Mouse (Mus musculus): Measurements from ENCODE around the gene Clec16a. TPM values are rescaled to one million over a fixed set of nuclear protein-coding genes. Genes with fewer than 3 reads are reported as not detected.

The Clec16a gene
- polyA plus RNA-seq (2015; fragmentation: Nextera tagmentation; extraction: Ambion mirVana): 9.5 and 11.3 TPM in 2 replicates

DNA sequence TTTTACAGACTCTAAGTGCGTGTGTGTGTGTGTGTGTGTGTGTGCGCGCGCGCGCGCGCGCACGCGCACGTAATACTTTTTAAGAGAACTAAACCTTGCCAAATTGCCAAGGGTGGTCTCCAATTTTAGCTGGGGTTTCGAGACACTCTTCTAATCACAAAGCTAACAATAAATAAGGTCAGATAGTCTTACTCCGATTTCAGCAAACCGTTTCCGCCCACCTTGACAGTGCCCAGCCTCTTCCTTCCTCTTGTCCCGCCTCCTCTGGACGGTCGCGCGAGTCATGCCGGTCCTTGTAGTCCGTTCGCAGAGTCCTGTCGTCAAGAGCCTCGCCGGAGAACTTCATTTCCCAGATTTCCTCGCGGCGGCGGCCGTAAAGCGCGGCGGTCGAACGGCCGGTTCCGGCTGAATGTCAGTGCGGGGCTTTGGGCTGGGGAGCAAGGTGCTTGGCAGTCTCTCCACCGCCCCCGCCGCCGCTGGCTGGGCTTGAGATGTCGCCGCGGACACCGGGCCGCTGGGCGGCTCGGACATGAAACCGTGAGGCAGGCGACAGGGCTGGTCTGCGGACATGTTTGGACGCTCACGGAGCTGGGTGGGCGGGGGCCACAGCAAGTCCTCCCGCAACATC is at the start of gene Clec16a:
TSS of gene Clec16a (plus strand) at position 345 of the 628 bp plus-strand sequence.
- H3K4me3 ChIP-seq (ENCODE audit: low read depth, low read length): peak within 1 kb of the TSS; percentile 97
- H3K4me2 ChIP-seq (ENCODE audit: low read depth, low read length): peak within 1 kb of the TSS; percentile 95
- WGBS (ENCODE audit: insufficient replicate concordance): under 1% methylated on average over 57 of the region's 58 CpGs
- peak within 1 kb of the TSS; percentile 56; the same call in 1 of the 2 replicates for H3K27ac ChIP-seq (ENCODE audit: low read depth)
- H3K36me3 ChIP-seq (replicated peaks; ENCODE audit: insufficient read depth, low read length): no peaks in the 10 kb centered on the region
- no peaks in the 10 kb centered on the region for H3K9me3 ChIP-seq (ENCODE audit: low read length)
- peak within 1 kb of the TSS; percentile 91 for H3K9ac ChIP-seq (replicated peaks)
- peaks cover 29% of the 10 kb centered on the region for H3K4me1 ChIP-seq (ENCODE audit: insufficient read depth)
- no peaks in the 10 kb centered on the region for H3K27me3 ChIP-seq (ENCODE audit: insufficient read depth, low read length)
- no peak for TF ChIP-seq CTCF (IDR thresholded peaks at IDR 0.05; ENCODE audit: low read depth)
- TF ChIP-seq EP300 (IDR thresholded peaks at IDR 0.05; ENCODE audit: low read depth): 0 out of 2 replicates have a peak, but pooled peaks have one; percentile 9
- DNase-seq (peak; percentile 97), ATAC-seq (peak; percentile 90)

DNA sequence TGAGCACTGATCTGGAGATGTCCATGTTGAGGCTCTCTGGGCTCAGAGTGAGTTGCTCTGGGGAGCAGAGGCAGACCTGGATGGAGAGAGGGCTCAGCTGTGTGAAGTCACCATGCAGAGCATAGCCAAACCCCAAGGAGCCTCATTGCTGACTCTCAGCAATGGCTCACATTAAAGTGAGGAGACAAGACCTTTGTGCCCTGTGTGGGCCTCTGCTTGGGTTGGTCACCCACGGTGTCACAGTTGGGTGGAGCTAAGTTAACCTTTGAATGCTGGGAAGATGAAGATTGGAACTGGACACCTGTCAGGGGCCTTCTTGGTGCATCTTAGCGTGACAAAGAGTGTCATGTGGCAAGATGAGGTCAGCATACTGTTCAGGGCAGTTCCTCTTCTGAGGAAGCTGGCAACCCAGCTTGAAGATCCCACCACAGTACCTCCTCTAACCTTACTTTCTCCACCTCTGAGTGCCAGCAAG is 49.3 kb upstream of the Clec16a start:
- Histone ChIP-seq H3K27ac (ENCODE audit: low read depth) (no peak overlapping the region), H3K4me1 (ENCODE audit: insufficient read depth) (no peaks in the 10 kb centered on the region), H3K9me3 (ENCODE audit: low read length) (no peaks in the 10 kb centered on the region), H3K4me3 (ENCODE audit: low read depth, low read length) (no peak overlapping the region), H3K4me2 (ENCODE audit: low read depth, low read length) (no peak overlapping the region), H3K36me3 (replicated peaks; ENCODE audit: insufficient read depth, low read length) (no peaks in the 10 kb centered on the region), H3K27me3 (ENCODE audit: insufficient read depth, low read length) (no peaks in the 10 kb centered on the region), H3K9ac (replicated peaks) (no peak overlapping the region)
- TF ChIP-seq EP300 (IDR thresholded peaks at IDR 0.05; ENCODE audit: low read depth) (no peak), CTCF (IDR thresholded peaks at IDR 0.05; ENCODE audit: low read depth) (no peak)
- WGBS (ENCODE audit: insufficient replicate concordance): 44% methylated on average over 2 of the region's 2 CpGs
- no peak for DNase-seq
- no peak for ATAC-seq

DNA sequence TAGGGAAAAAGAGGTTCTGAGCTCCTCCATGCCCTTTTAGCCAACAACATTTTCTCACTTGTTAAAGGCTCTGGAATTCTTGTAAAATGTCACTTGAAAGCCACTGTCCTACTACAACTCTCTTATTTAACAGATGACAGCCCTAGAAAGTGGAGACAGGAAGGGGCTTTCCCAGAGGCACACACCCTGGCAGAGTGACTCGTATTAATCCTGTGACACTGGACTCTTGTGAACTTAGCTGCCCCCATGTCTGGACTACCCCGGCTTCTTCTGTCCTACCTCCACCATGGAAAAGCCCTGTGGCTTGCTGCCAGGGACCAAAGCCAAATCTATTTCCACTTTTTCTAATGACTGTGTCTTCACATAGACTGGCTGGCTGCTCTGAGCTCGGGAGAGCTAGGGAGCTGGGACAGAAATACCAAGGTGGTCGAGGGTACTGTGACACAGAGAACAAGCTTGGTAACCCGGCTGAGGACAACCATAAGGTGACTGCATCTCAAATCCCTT is 47.0 kb upstream of the Clec16a start:
- H3K9me3 ChIP-seq (ENCODE audit: low read length): no peaks in the 10 kb centered on the region
- WGBS (ENCODE audit: insufficient replicate concordance): 49% methylated on average over 5 of the region's 5 CpGs
- no peaks in the 10 kb centered on the region for H3K27me3 ChIP-seq (ENCODE audit: insufficient read depth, low read length)
- H3K27ac ChIP-seq (ENCODE audit: low read depth): no peak overlapping the region
- H3K4me3 ChIP-seq (ENCODE audit: low read depth, low read length): no peak overlapping the region
- ATAC-seq: no peak
- no peak overlapping the region for H3K9ac ChIP-seq (replicated peaks)
- no peaks in the 10 kb centered on the region for H3K4me1 ChIP-seq (ENCODE audit: insufficient read depth)
- no peak overlapping the region for H3K4me2 ChIP-seq (ENCODE audit: low read depth, low read length)
- no peak for DNase-seq
- no peaks in the 10 kb centered on the region for H3K36me3 ChIP-seq (replicated peaks; ENCODE audit: insufficient read depth, low read length)
- no peak for TF ChIP-seq EP300 (IDR thresholded peaks at IDR 0.05; ENCODE audit: low read depth)

DNA sequence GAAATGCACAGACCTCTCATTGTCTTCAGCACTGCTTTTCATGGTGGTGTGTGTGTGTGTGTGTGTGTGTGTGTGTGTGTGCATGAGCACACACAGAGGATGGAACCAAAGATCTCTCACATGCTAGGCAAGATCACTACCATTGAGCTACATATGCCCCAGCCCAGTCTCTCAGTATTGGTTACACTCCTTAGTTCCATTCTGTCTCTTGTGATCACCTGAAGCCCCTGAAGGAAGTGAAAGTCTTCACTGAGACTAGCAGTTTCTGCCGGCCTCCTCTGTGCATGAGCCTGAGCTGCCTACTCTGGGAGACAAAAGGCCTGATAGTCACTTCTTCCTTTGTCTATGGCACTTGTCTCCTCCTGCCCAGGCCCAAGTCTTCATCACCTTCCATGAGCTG is 46.0 kb upstream of the Clec16a start:
- 63% methylated on average over 1 of the region's 1 CpGs for WGBS (ENCODE audit: insufficient replicate concordance)
- no peaks in the 10 kb centered on the region for H3K9me3 ChIP-seq (ENCODE audit: low read length)
- DNase-seq: no peak
- no peak overlapping the region for H3K4me2 ChIP-seq (ENCODE audit: low read depth, low read length)
- H3K4me1 ChIP-seq (ENCODE audit: insufficient read depth): no peaks in the 10 kb centered on the region
- H3K36me3 ChIP-seq (replicated peaks; ENCODE audit: insufficient read depth, low read length): no peaks in the 10 kb centered on the region
- H3K9ac ChIP-seq (replicated peaks): no peak overlapping the region
- no peaks in the 10 kb centered on the region for H3K27me3 ChIP-seq (ENCODE audit: insufficient read depth, low read length)
- no peak overlapping the region for H3K4me3 ChIP-seq (ENCODE audit: low read depth, low read length)
- ATAC-seq: no peak
- H3K27ac ChIP-seq (ENCODE audit: low read depth): no peak overlapping the region
- no peak for TF ChIP-seq CTCF (IDR thresholded peaks at IDR 0.05; ENCODE audit: low read depth)
- no peak for TF ChIP-seq EP300 (IDR thresholded peaks at IDR 0.05; ENCODE audit: low read depth)

DNA sequence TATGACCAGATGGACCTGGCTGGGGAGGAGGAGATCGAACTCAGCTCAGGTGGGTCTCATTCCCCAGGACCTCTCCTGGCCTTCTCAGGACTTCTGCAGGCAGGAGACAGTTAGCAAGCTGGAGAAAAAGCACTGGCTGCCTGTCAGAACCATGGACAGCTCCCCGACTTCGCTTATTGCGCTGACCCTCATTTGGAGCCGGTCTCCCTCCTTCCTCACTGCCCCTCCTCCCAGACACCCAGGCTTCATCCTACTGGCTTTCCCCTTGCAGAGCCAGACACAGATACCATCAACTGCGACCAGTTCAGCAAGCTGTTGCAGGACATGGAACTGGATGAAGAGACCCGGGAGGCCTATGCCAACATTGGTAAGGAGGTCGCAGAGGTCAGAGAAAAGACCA is 43.3 kb upstream of the Clec16a start:
- DNase-seq (peak; percentile 68), ATAC-seq (no peak)
- H3K4me2 ChIP-seq (ENCODE audit: low read depth, low read length): no peak overlapping the region
- 11% methylated on average over 8 of the region's 8 CpGs for WGBS (ENCODE audit: insufficient replicate concordance)
- H3K4me1 ChIP-seq (ENCODE audit: insufficient read depth): no peaks in the 10 kb centered on the region
- no peaks in the 10 kb centered on the region for H3K36me3 ChIP-seq (replicated peaks; ENCODE audit: insufficient read depth, low read length)
- no peak overlapping the region for H3K27ac ChIP-seq (ENCODE audit: low read depth)
- H3K9ac ChIP-seq (replicated peaks): no peak overlapping the region
- no peaks in the 10 kb centered on the region for H3K9me3 ChIP-seq (ENCODE audit: low read length)
- H3K27me3 ChIP-seq (ENCODE audit: insufficient read depth, low read length): no peaks in the 10 kb centered on the region
- no peak overlapping the region for H3K4me3 ChIP-seq (ENCODE audit: low read depth, low read length)
- TF ChIP-seq CTCF (IDR thresholded peaks at IDR 0.05; ENCODE audit: low read depth) (no peak), EP300 (IDR thresholded peaks at IDR 0.05; ENCODE audit: low read depth) (no peak)

DNA sequence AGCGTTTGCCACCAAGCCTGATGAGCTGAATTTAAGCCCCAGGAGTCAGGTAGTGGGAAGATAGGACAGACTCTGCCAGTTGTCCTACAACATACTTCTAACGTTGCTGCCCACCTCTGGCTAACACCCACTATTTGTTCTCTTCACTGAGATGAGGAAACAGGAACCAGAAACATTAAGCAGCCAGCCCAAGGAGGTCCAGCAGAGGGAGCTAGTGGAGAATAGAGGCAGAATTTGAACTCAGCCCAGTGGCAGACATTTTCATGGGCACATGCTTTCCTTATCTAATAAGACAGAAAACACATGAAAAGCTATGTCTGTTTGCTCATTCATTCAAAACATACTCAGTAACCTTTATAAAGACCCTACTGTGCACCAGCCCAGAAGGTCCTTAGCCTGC is 42.1 kb upstream of the Clec16a start:
- Histone ChIP-seq H3K36me3 (replicated peaks; ENCODE audit: insufficient read depth, low read length) (no peaks in the 10 kb centered on the region), H3K27ac (ENCODE audit: low read depth) (no peak overlapping the region), H3K4me2 (ENCODE audit: low read depth, low read length) (no peak overlapping the region), H3K4me1 (ENCODE audit: insufficient read depth) (no peaks in the 10 kb centered on the region), H3K9ac (replicated peaks) (no peak overlapping the region), H3K4me3 (ENCODE audit: low read depth, low read length) (no peak overlapping the region), H3K9me3 (ENCODE audit: low read length) (no peaks in the 10 kb centered on the region), H3K27me3 (ENCODE audit: insufficient read depth, low read length) (no peaks in the 10 kb centered on the region)
- no peak for DNase-seq
- no peak for ATAC-seq
- TF ChIP-seq CTCF (IDR thresholded peaks at IDR 0.05; ENCODE audit: low read depth) (no peak), EP300 (IDR thresholded peaks at IDR 0.05; ENCODE audit: low read depth) (no peak)
- 55% methylated on average over 2 of the region's 2 CpGs for WGBS (ENCODE audit: insufficient replicate concordance)
